Mouse (Mus musculus) testis, postnatal 10 days (tissue): ENCODE measurements around the gene Reps2.

ENCODE experiments used
- DNase-seq: peaks from one replicate; pipeline ENCODE4 v3.0.0; 2021; ENCODE audit warnings: low spot score

Gene Reps2

DNA sequence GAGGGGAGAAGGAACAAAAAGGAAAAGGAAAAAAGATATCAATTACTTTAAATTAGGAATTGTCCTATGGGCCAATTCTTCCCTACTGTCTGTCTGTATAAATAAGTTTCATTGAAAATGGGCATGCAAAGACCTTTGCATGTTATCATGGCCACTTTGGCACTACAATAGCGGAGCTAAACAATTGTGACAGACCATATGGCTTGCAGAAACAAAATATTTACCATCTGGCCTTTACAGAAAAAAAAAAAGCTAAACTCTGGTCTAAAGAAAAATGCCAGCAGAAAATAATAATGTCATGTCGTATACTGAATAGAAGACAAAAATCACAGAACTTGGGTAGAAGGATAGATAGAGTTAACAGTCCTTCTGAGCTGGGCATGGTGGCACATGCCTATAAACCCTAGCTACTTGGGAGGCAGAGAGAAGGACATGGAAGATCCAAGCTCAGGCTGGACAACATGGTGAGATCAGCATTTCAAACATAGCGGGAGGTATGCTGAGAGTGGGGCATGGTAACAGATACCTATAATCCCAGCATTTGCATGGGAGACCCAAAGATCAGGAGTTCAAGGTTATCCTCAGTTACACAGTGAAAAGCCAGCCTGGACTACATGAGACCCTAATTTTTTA lies 54.2 kb downstream of the Reps2 start:
- DNase-seq: no peak

DNA sequence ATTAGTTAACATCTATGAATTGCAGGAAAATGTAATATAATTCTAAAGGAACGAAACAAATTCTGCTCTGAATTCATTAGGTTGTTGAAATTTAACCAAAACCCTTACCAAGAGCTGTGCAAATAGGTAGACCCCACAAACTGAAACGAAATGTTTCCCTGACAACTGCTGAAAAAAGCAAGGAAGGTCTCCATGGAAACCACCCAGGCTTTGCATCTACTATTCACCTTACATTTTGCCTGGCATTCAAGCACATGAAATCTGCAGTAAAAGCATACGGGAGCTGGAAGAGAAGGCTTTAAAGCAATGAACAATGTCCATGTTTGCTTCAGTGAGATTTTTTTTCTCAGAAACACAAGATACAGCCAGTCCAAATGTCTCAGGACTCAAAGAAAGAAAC lies 59.1 kb downstream of the Reps2 start:
- no peak for DNase-seq

DNA sequence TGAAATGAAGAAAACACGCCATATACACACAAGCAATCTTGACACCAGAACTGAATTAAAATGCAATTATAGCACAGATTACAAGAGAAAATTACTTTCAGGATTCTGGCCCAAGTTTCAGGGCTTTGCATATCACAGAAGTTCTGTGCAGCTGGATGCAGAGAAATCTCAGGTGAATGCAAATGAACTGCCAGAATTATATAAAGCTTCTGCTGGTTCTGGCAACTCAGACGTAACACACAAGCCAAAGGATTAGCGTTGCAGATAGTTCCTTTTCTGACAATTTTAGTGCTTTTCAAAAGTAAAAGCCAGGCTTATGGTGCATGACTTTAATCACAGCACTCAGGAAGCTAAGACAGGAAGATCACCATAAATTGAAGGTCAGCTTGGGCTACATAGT lies 62.9 kb downstream of the Reps2 start:
- DNase-seq: no peak

DNA sequence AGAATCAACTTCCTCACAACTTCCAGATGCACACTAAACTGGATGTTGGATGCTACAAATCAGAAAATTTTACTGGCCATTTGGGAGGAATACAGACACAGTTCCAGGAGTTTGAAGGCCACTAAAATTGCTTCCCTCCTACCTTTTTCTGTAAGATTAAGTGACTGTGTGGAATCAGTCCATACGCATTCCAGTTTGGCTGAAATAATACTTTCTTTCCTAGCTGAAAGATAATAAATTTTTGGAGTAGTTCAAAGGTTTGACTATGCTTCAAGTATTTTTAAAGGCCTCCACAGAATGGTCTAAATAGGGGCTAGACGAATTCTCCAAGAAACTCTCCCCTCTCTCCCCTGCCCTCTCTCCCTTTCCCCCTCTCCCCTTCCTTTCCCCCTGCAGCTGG lies 75.0 kb downstream of the Reps2 start:
- no peak for DNase-seq

DNA sequence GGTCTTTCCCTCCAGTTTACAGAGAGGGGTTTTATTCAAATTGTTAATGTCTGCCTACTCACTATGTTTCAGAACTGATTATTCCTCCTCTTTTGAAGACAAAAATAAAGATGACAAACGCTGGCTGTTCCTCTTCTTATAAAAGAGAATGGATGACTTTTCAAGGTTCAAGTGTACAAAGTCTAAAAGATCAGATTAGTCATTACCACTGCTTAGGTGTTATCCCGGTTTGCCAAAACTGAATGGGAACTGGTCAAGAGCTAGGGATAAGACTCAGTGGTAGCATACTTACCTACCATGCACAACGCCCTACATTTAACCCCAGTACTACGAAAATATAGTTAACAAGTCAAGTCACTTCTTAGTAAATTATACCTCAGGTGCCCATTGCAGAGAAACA lies 77.9 kb downstream of the Reps2 start:
- DNase-seq: no peak

DNA sequence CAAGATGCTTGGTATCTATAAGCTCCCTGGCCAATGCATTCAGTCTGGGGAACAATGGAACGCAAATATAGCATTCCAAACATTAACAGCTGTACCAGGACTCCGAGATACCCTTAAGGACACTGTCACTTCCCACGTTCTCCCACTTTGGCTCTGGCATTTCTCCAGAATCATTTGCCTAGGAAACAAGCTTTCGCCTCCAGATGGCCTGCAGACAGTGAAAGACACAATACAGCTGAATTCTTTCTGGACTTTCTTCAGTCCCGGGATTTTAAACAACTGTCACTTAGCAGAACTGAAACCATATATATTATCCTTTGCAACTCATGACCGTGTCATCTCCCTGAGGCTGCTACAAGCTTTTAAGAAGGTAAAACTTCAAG lies 87.0 kb downstream of the Reps2 start:
- no peak for DNase-seq

DNA sequence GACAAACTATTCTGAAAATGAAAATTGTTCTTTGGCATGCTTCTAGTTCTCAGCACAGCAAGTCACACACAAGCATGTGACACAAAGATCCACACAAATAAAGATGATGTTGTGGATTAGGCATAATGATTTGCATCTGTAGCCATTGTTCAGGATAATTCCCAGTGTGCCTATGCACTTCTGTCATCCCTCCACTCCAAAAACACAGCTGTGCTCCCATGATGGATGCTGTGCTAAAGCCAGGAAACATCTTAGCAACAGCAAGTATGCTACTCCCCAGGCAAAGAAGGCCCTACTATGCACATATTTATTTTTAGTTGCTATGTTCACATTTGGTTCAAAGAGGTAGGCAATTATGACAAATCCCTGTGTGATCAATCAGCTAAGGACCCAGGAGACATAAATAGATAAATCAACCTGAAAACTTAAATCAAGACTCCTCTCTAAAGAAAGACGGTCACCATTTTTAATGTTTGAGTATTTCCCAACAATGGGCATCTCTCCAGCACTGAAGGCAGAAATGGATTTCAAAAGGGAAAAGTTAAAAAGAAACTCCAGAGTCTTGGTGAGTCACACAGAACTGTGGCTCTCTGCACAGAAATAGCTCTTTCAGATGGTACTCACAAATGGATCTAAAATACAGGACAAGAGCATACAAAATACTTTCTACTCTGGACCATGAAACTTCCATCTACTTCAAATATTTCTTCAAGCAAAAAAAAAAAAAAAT lies 87.6 kb downstream of the Reps2 start:
- DNase-seq: no peak

DNA sequence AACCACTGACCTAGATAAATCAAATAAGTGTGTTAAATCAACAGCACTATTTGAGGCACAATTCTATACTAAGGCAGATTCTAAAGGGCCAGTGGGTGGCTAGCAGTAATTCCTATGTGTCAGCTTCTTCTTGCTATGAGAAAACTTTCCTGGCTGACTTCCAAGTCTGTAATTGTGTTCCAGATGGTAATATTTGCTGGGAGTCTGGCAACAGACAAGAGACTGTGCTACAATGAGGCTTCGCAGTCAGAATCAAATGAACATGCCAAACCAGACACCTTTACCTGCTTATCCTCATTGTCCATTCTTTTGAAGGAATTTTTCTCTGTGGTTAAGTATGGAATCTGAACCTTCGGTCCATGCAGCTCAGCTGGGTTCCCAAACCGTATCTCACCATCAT lies 88.9 kb downstream of the Reps2 start:
- no peak for DNase-seq

DNA sequence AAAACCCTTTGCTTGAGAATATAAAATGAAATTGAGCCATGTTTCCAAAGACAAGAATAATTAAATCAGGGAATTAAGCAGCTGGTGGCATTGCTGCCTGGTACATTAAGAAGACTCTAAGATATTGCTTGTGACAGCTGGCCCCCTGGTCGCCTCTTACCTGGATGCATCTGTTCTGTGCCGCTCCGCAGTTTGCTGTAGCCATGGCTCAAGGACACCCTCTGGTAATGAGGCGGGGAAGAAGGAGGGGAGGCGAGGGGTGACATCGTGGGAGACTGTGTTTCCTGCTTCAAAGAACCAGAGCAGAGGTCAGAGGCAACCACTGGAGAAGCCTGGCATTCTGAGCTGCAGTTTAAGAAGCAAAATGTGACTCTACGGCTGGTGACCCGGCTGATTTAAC lies 91.1 kb downstream of the Reps2 start:
- no peak for DNase-seq

DNA sequence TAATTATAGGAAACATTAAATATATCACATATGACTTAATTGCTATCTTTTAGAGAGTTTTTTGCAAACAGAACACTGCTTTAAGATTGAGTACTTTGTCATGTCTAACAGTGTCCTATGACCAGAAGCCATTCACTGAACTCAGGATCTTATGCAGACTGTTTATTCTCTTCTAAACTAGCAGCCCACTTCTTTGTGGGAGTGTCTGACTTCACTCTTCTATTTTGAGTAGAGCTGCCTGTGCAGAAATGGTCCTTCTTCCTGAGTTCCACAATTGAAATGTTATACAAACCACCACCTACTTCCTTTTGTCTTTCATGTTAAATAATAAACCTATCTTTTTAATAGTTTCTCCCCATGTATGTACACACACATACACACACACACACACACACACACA lies 98.4 kb downstream of the Reps2 start:
- no peak for DNase-seq

DNA sequence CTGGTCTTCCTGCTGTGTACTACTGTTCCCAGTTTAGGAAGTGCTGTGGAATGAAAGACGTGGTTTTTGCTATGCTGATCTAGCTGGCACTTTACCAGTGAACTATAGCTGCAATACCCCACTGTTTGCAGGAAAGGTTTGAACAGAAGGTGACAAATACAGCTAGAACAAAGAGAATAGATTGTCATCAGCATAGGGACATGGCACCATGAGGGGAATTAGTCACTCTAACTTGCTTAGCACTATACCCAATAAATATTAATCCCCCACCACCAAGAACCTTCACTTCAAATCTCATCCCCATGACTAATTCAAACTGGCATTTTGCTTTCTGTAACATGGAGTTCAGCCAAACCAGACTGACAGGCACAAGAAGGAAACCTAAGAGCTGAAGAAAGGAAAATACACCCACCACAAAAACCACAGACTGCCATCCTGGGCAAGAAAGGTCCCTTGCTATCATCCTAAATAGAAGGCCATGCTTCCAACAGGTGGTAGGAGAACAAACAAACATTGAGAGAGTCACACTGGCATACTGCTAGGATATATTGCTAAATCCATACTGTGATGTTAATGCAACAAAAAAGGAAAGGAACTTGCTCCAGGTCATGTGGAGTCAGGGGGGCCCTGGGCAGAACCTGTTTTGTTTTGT lies 100.7 kb downstream of the Reps2 start:
- DNase-seq: no peak

DNA sequence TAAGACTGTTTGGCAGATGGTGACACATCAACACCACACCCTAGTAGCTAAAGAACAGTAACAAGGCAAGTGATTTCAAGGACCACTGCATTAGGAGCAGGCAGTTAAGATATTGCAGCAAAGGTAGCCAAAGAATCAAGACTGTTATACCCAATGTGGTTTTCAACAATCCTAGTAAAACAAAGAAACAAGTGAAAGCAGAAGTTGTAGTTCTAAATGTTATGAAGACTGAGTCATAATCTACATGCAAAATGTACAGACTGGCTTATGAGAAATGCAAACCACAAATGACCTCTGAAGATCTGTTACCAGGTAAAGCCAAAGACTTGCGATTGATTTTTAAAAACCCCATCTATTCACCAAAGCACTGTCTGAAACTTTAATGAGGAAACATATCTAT lies 101.5 kb downstream of the Reps2 start:
- no peak for DNase-seq

DNA sequence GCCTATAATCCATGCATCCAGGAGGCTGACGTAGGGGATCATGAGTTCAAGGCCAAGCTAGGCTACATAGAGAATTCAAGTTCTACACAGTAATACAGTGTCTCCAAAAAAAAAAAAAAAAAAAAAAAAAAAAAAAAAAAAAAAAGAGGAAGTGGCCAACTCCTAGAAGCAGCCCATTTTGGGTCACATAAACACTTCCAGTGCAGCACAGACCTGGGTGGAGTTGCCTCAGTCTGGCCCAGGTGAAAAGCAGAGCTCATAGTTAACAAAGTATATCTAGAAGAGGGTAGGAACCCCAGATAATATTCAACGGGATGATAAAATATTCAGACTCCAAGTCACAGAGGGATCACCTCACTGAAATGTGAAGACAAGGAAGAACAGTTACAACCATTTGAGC lies 112.4 kb downstream of the Reps2 start:
- DNase-seq: no peak

DNA sequence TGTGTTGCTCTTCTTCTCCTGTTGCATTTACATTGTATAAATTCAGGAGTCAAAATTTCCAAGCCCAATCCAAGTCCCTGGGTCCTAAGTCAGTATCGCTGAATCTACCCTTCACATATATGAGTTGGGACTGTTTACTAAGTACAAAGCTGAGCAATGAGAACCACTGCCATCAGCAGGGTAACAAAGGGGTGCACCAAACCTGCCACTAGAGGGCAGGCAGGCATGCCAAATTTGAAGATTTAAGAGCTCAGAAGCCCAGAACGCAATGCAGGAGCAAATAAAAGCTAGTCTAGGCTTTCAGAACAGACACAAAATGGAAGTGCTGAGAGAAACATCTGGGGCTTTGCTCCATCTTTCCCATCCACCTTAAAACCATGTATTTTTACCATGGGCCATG lies 116.2 kb downstream of the Reps2 start:
- peak; percentile 58 for DNase-seq

DNA sequence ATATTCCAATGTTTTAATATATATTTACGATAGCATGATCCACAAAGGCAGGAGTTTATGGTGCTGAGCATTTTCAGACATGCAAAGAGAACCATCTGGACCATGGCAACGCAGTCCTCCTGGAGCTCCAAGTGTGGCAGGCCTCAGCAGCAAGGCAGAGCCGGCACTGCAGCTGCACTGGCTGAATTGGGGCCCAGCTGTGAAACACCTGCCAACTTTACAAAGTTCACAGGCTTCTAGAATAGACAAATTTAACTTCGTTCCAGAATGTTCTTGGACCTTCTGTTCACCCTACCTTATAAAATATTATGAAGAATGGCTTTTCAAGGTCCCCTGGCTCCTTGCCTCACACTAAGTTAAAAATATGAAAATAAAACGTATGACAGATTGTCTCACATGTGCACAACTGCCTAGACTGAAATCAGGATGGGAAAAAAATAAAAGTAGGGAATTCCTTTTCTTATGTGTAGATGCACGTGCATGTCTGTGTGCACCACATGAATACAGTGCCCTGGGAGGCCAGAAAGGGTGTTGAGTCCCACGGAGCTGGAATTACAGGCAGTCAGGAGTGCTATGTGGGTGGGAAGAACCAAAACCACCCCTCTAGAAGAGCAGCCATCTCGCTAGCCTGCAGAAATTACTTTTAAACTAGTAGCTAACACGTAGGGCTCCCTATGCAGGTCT lies 121.5 kb downstream of the Reps2 start:
- peak; percentile 38 for DNase-seq

DNA sequence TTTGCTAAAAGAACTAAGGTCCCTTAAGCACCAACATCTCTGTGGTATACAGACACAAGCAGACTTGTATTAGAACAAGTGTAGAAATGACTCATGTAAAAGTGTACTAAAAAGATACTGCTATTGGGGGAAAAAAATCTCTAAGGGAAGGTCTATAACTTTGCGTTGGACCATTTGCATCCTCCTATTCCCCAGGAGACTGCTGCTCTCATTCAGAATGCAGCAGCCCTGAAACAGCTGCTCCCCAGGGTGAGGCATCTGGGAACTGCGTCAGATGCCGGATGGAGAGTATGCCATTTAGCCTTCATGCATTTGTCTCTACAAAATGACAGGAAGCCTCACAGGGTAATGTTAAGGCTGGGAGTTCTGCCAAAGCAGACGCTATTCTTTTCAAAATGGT lies 122.3 kb downstream of the Reps2 start:
- no peak for DNase-seq

DNA sequence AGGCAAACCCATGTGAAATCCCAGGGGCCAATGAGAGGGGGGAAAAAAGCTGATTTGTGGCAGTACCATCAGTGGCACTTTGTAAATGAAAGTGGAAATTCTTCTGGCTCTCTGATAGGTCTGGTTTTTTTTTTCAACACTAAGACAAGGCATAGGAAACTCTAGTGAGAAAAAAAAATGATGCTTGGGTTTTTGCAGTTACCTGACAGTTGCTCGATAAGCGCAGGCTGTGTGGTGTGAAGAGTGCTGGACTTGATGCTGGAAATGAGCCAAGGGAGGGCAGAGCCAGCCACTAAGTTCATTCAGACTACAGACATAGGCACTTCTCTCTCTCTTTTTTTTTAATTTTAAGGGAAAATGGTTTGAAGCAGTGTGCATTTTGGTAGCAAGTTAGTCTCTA lies 123.1 kb downstream of the Reps2 start:
- DNase-seq: no peak

DNA sequence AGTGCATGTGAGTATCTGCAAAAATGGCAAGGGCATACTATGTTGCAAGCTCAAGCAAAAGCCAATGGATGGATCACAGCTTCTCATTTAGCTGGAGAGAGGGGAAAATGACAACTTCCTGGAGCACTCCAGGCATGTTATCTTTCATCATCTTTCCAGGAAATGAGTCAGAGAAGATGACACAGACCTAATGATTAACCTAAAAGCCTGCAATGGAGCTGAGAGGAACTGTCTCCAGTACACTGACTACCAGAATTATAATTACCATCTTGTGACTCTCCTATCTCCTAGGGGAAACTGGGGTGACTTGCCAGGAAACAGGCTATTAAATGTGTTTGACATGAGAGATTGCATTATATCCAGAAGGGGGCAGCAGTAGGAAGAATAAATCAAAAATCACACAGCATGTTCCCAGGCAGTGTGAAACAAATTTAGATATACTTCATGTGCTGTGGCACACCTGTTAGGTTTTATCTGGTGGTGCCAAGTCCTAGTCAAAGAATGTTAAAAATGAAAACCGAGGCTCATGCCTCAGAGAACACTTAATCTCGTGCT lies 132.9 kb downstream of the Reps2 start:
- DNase-seq: no peak

DNA sequence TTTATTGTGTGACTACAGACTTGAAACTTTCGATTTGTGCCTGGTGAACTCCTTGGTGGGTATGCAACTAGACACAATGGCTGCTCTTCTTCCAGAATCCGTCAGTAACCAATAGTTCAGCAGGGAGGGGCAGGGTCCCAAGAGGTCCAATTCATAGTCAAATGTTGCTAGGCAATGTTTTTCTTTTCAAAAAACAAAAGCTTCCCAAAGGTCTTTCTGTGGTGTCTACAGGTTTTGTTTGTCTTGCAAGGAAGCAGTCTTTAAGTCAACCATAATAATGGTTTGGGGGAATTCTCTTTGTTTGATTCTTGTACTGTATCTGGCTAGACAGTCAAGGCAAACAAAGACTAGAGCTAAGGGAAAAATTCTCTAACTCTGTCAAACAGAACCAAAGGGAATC lies 138.3 kb downstream of the Reps2 start:
- DNase-seq: no peak

DNA sequence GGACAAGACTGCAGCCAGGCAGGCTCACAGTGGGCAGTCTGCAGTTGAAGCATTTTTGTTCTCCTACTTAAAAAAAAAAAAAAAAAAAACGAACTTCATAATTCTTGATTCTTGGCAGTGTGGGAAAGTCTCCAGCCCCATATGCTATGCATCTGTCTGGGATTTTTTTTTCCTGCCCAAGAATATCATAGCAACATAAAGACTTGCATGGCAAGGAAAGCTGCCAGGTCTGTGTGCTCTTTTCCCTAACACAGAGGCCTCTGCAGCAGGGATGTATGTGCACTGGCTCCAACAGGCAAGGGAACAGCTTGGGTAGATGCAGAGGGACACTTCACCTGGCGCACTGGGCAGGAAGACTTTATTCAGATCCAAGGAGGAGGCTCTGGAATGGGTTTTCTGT lies 140.0 kb downstream of the Reps2 start:
- no peak for DNase-seq

DNA sequence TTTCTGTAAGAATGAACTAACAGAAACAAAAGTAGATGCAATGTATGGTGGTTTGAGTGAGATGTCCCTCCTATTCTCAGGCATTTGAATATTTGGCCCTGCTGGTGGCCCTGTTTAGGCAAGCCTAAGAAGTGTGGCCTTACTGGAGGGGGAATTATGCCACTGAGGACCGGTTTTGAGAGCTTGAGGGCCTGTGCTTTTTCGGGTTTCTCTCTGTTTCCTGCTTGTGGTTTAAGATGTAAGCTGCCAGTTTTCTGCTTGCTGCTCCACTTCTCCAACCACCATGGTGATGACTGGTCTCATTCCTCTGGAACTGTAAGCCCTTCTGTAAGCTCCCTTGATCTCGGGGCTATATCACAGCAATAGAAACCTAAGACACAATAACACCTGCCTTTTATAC lies 142.5 kb downstream of the Reps2 start:
- DNase-seq: no peak

DNA sequence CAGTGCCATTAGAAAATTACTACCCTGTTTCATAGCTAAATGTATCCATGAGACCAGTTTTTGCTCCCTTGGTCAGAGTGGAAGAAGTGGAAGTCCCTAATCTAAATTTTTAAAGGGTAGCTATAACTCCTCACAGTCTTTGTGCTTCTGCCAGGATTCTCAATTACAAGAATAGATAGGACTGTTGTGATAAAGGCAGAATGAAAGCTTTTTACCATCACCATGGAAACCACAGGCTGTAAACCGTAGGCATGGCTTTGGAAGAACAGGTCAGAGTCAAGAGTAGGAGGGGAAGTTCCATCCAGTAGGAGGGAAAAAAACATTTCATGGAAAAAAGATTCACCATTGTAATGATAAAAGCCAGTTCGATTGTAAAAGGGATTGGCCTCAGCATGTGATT lies 147.0 kb downstream of the Reps2 start:
- no peak for DNase-seq

DNA sequence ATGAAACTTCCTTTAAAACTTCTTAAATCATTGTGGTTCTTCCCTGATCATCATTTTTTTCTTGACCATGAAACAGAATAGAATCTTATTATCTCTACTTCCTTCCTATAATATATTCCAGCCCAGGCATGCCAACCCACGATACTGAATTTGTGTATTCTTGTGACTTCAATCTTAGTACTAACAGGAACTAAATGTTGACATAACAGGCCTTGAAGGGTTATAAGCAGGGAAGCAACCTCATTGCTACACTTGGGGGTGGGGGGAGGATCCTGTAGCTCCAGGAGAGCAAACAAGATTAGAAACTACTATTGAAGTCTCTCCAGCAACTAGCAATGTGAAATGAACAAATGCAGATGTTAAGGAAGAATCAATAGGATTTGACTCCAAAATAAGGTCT lies 154.8 kb downstream of the Reps2 start:
- no peak for DNase-seq
